Mouse (Mus musculus): ENCODE measurements around the gene Plscr5. TPM values are rescaled to one million over a fixed set of nuclear protein-coding genes. Genes with fewer than 3 reads are reported as not detected.
"Not testable (repeated sequence)": the region's sequence is repeated elsewhere in the genome, so short reads cannot be mapped to it uniquely, and the experiment has no call there.

Plscr5 gene
- polyA plus RNA-seq (2015; fragmentation: Nextera tagmentation; extraction: Ambion mirVana) = 0.19 TPM in 1 of 2 replicates, not detected in the other

GRCm38 (mm10) chr9:92192636-92193035, at the start of gene Plscr5:
Gene Plscr5 (plus strand): TSS chr9:92192936.
- not testable (repeated sequence) for DNase-seq (ENCODE audit: low spot score); H3K27me3 ChIP-seq (replicated peaks; ENCODE audit: insufficient read depth, low read length); H3K27ac ChIP-seq (ENCODE audit: low read length); H3K36me3 ChIP-seq (ENCODE audit: insufficient read depth, low read length); H3K4me1 ChIP-seq (ENCODE audit: insufficient read depth, low read depth, low read length); H3K9ac ChIP-seq (replicated peaks; ENCODE audit: low read depth); ATAC-seq; H3K9me3 ChIP-seq (ENCODE audit: low read length); H3K4me3 ChIP-seq (ENCODE audit: low read depth, low read length)
- H3K4me2 ChIP-seq (replicated peaks; ENCODE audit: low read depth, low read length) = peak within 1 kb of the TSS; percentile 29; the same call in 1 of the 2 replicates
- 44% methylated on average over 9 of the region's 9 CpGs for WGBS

GRCm38 (mm10) chr9:92147555-92148248, 45.0 kb upstream of the Plscr5 start:
- Histone ChIP-seq H3K4me3 (ENCODE audit: low read depth, low read length) (no peak overlapping the region), H3K27me3 (replicated peaks; ENCODE audit: insufficient read depth, low read length) (no peaks in the 10 kb centered on the region), H3K9ac (replicated peaks; ENCODE audit: low read depth) (no peak overlapping the region), H3K27ac (ENCODE audit: low read length) (no peak overlapping the region), H3K36me3 (ENCODE audit: insufficient read depth, low read length) (no peaks in the 10 kb centered on the region), H3K4me1 (ENCODE audit: insufficient read depth, low read depth, low read length) (no peaks in the 10 kb centered on the region), H3K4me2 (replicated peaks; ENCODE audit: low read depth, low read length) (no peak overlapping the region), H3K9me3 (ENCODE audit: low read length) (no peaks in the 10 kb centered on the region)
- DNase-seq (ENCODE audit: low spot score) = peak; percentile 50
- WGBS = 15% methylated on average over 7 of the region's 7 CpGs
- peak; percentile 62; the same call in 1 of the 2 replicates for ATAC-seq
- TF ChIP-seq CTCF (IDR thresholded peaks at IDR 0.05) = peak; percentile 72
- no peak for TF ChIP-seq EP300 (IDR thresholded peaks at IDR 0.05)

- H3K27ac ChIP-seq (ENCODE audit: low read length) = no peak overlapping the region
- no peak overlapping the region for H3K9ac ChIP-seq (replicated peaks; ENCODE audit: low read depth)
- ATAC-seq (no peak), DNase-seq (ENCODE audit: low spot score) (no peak)
- no peaks in the 10 kb centered on the region for H3K9me3 ChIP-seq (ENCODE audit: low read length)
- no peaks in the 10 kb centered on the region for H3K4me1 ChIP-seq (ENCODE audit: insufficient read depth, low read depth, low read length)
- 73% methylated on average over 4 of the region's 4 CpGs for WGBS
- H3K36me3 ChIP-seq (ENCODE audit: insufficient read depth, low read length) = no peaks in the 10 kb centered on the region
- no peak overlapping the region for H3K4me3 ChIP-seq (ENCODE audit: low read depth, low read length)
- no peaks in the 10 kb centered on the region for H3K27me3 ChIP-seq (replicated peaks; ENCODE audit: insufficient read depth, low read length)
- H3K4me2 ChIP-seq (replicated peaks; ENCODE audit: low read depth, low read length) = no peak overlapping the region
- no peak for TF ChIP-seq EP300 (IDR thresholded peaks at IDR 0.05)
- no peak for TF ChIP-seq CTCF (IDR thresholded peaks at IDR 0.05)
Measured at GRCm38 (mm10) chr9:92162213-92162612, 30.5 kb upstream of the Plscr5 start.

DNA sequence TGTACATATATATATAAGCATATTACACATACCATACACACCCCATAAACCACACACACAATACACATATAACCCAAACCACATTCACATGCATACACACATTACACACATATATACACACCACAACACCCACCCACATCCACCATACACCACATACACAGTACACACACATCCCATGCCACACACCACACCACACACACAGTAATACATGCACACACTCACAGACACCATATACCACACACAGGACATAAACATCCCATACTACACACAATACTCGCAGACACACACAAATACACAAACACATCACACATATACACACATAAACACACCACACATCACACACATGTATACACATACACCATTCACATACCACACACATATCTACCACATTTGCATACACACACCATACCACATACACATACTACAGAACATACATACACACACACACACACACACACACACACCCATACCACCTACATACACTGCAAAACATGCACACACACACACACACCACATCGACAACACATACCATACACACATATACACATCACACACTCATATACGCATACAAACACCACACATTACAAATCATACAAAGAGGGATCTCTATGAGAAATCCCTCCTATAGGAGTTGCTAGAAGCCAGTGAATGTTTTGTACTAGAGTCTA, 19.3 kb upstream of the Plscr5 start:
- Histone ChIP-seq H3K27me3 (replicated peaks; ENCODE audit: insufficient read depth, low read length) (no peaks in the 10 kb centered on the region), H3K9me3 (ENCODE audit: low read length) (no peaks in the 10 kb centered on the region), H3K9ac (replicated peaks; ENCODE audit: low read depth) (no peak overlapping the region), H3K4me1 (ENCODE audit: insufficient read depth, low read depth, low read length) (no peaks in the 10 kb centered on the region), H3K27ac (ENCODE audit: low read length) (no peak overlapping the region), H3K4me2 (replicated peaks; ENCODE audit: low read depth, low read length) (no peak overlapping the region), H3K36me3 (ENCODE audit: insufficient read depth, low read length) (no peaks in the 10 kb centered on the region), H3K4me3 (ENCODE audit: low read depth, low read length) (no peak overlapping the region)
- ATAC-seq = no peak
- 87% methylated on average over 3 of the region's 3 CpGs for WGBS
- DNase-seq (ENCODE audit: low spot score) = no peak
- no peak for TF ChIP-seq CTCF (IDR thresholded peaks at IDR 0.05)
- no peak for TF ChIP-seq EP300 (IDR thresholded peaks at IDR 0.05)

DNA sequence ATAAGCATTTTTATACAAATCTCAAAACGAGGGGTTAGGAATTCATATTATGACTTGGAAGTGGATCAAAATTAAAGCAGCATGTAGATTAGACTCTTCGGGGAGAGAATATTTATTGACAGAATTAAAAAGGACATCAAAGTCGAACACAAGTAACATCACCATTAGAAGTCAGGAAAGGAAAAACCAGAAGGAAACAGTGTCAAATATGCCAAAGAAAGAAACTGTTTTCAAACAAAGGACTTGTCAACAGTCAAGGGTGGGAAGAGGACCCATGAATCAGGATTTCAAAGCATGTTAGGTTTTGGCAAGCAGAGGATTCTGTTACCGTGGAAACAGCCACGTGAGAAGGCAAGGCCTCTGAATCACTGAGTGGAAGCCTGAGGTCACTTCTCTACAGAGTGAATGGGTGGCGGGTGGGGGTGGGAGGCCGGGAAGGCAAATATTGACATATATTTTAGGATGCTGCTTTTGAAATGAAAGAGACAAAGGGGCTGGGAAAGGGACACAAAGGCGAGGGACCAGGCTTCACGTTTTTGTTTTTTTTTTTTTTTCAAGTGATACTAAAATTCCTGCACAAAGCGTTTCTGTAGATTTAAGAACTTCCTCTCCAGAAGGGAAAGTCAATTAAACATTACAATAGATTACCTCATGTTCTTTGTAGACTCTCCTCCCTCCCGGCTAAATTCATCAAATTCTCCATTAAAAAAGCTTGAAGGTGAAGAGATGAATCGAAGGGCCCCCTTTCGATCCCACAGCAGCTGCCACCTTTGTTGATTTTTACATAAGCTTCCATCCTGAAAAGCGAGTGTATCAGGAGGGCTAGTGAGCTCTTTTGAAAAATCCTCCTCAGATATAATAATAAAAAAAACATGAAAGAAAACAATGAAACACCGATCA, 18.3 kb upstream of the Plscr5 start:
- Histone ChIP-seq H3K27me3 (replicated peaks; ENCODE audit: insufficient read depth, low read length) (no peaks in the 10 kb centered on the region), H3K9me3 (ENCODE audit: low read length) (no peaks in the 10 kb centered on the region), H3K36me3 (ENCODE audit: insufficient read depth, low read length) (no peaks in the 10 kb centered on the region), H3K4me1 (ENCODE audit: insufficient read depth, low read depth, low read length) (no peaks in the 10 kb centered on the region), H3K4me2 (replicated peaks; ENCODE audit: low read depth, low read length) (no peak overlapping the region), H3K9ac (replicated peaks; ENCODE audit: low read depth) (no peak overlapping the region), H3K4me3 (ENCODE audit: low read depth, low read length) (no peak overlapping the region), H3K27ac (ENCODE audit: low read length) (no peak overlapping the region)
- TF ChIP-seq EP300 (IDR thresholded peaks at IDR 0.05) (no peak), CTCF (IDR thresholded peaks at IDR 0.05) (no peak)
- DNase-seq (ENCODE audit: low spot score) (peak; percentile 45), ATAC-seq (no peak)
- WGBS = 35% methylated on average over 15 of the region's 15 CpGs

- Histone ChIP-seq H3K27me3 (replicated peaks; ENCODE audit: insufficient read depth, low read length) (no peaks in the 10 kb centered on the region), H3K4me3 (ENCODE audit: low read depth, low read length) (no peak overlapping the region), H3K36me3 (ENCODE audit: insufficient read depth, low read length) (no peaks in the 10 kb centered on the region), H3K9ac (replicated peaks; ENCODE audit: low read depth) (no peak overlapping the region), H3K4me2 (replicated peaks; ENCODE audit: low read depth, low read length) (no peak overlapping the region), H3K9me3 (ENCODE audit: low read length) (no peaks in the 10 kb centered on the region), H3K4me1 (ENCODE audit: insufficient read depth, low read depth, low read length) (no peaks in the 10 kb centered on the region), H3K27ac (ENCODE audit: low read length) (no peak overlapping the region)
- DNase-seq (ENCODE audit: low spot score) = no peak
- no peak for ATAC-seq
- WGBS = 83% methylated on average over 2 of the region's 2 CpGs
- TF ChIP-seq EP300 (IDR thresholded peaks at IDR 0.05) (no peak), CTCF (IDR thresholded peaks at IDR 0.05) (no peak)
Measured at GRCm38 (mm10) chr9:92178861-92179469, 13.8 kb upstream of the Plscr5 start.
